Mouse (Mus musculus) kidney, adult 2 months (tissue): ENCODE results near the gene Dhh. TPM values are rescaled to one million over a fixed set of nuclear protein-coding genes. Genes with fewer than 3 reads are reported as not detected.
A peak's percentile ranks its signal among the peaks of the same experiment; 100 is the strongest.

Experiments
- DNase-seq: peaks from one replicate; pipeline ENCODE4 v3.0.0; 2021
- H3K27ac ChIP-seq: fragments of 200-500 bp; 2 replicates; pipeline ENCODE4 v1.5.1; 2012; ENCODE audit warnings: low read depth, low read length, control low read depth, inconsistent platforms; ENCODE audit not compliant: insufficient read depth
- H3K27me3 ChIP-seq: fragments of 200-500 bp; replicated peaks from 2 replicates; pipeline ENCODE4 v1.6.1; 2012; ENCODE audit warnings: mild to moderate bottlenecking, moderate library complexity, low read length, inconsistent platforms; ENCODE audit not compliant: control insufficient read depth, insufficient read depth
- H3K36me3 ChIP-seq: fragments of 200-500 bp; 2 replicates; pipeline ENCODE4 v1.6.1; 2012; ENCODE audit warnings: mild to moderate bottlenecking, moderate library complexity, low read length, inconsistent platforms; ENCODE audit not compliant: control insufficient read depth, insufficient read depth
- H3K4me1 ChIP-seq: fragments of 200-500 bp; 2 replicates; pipeline ENCODE4 v1.6.1; 2011; ENCODE audit warnings: low read length; ENCODE audit not compliant: control insufficient read depth, insufficient read depth
- H3K4me3 ChIP-seq: fragments of 200-500 bp; 2 replicates; pipeline ENCODE4 v1.5.1; 2011; ENCODE audit warnings: mild to moderate bottlenecking, low read depth, low read length, control low read depth; ENCODE audit not compliant: insufficient read depth
- CTCF ChIP-seq: fragments of 200-500 bp; conservative IDR thresholded peaks from 2 replicates; pipeline ENCODE4 v1.5.1; 2011; ENCODE audit warnings: low read depth, mild to moderate bottlenecking, control low read depth, low read length, moderate library complexity, mixed read lengths; ENCODE audit not compliant: insufficient read depth, insufficient read length
- POLR2A ChIP-seq: fragments of 200-500 bp; IDR thresholded peaks from one replicate; pipeline ENCODE4 v1.6.1; 2011; ENCODE audit warnings: low read depth, low read length, control low read depth
- WGBS: fragments of 180-500 bp; shearing (Covaris S2); methylation state at CpG from one replicate; pipeline ENCODE4 v1.1.7; 2018; 5-methylcytosine and 5-hydroxymethylcytosine counted together
- polyA plus RNA-seq: library from polyadenylated mRNA; depleted of rRNA; stranded (reverse); fragments of >200 nt; gene quantifications from 2 replicates; pipeline ENCODE4 v1.2.3, GENCODE M21; 2012

Dhh gene
- polyA plus RNA-seq, 1 experiment = 1.2 TPM

DNA sequence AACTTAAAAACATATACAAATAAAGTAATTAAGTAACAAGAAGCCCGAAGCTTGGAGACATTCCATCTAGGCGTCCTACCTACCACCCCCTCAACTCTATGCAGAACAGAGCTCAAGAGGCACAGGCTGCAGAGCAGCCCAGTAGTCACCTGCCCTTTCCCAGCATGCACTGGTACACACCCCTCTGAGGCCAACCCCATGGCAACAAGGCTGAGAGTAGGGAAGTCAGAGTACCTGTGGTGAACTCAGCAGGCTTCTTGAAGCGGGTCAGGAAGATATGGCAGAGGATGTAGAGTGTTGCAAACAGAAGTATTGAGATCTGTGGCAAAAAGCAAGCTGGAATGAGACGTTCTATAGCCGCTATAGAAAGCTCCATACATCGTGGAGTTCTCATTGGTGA, 16.6 kb upstream of the Dhh start:
- Histone ChIP-seq H3K27me3 (no peaks in the 10 kb centered on the region), H3K27ac (no peak overlapping the region), H3K4me1 (peaks cover 17% of the 10 kb centered on the region), H3K36me3 (peaks cover 1% of the 10 kb centered on the region; the same call in 1 of the 2 replicates), H3K4me3 (no peak overlapping the region)
- TF ChIP-seq POLR2A = no peak
- TF ChIP-seq CTCF = no peak
- WGBS = 87% methylated on average over 6 of the region's 6 CpGs
- no peak for DNase-seq

DNA sequence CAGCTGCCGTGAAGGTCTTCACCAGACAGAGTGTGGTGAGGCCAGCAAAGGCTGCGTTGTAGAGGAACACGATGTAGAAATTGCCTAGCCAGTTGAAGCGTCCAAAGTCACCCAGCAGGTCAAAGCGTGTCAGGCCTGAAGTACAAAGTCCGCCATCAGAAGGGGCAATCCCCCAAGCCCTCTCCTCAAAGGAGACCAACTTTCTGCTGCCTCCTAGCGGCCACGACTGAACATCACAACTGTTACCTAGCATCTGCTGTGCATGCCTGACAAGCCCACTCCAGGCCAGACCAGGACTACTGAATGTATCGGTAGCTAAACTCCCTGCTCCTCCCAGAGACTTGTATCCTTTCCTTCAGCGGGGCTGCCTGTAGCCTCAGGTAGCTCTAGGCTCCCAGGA, 6.4 kb upstream of the Dhh start:
- Histone ChIP-seq H3K36me3 (no peaks in the 10 kb centered on the region), H3K27ac (no peak overlapping the region), H3K4me3 (no peak overlapping the region), H3K27me3 (no peaks in the 10 kb centered on the region), H3K4me1 (no peaks in the 10 kb centered on the region)
- DNase-seq = peak; percentile 35
- TF ChIP-seq POLR2A = no peak
- TF ChIP-seq CTCF = peak; percentile 70
- 33% methylated on average over 10 of the region's 10 CpGs for WGBS

DNA sequence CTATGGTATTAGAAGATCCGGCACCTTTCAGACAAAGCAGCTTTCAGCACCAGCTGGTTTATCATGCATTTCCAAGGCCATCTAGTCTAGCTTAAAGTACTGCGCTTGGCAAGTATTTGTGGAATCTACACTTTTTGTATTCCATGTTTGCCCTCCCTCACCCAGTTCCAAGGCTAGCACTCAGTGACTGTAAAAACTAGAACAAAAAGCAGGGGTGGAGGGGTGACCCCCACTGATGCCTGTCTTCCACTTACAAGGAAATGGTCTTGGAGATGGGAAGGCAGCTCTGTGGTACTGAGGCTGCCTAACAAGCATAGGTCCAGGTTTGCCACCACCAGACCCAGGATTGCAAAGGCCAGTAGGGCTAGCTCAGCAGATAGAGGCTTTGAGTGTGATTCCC, 4.3 kb upstream of the Dhh start:
- Histone ChIP-seq H3K4me3 (no peak overlapping the region), H3K36me3 (no peaks in the 10 kb centered on the region), H3K27me3 (no peaks in the 10 kb centered on the region), H3K27ac (no peak overlapping the region), H3K4me1 (no peaks in the 10 kb centered on the region)
- 97% methylated on average over 2 of the region's 2 CpGs for WGBS
- TF ChIP-seq CTCF (no peak), POLR2A (no peak)
- DNase-seq = no peak

DNA sequence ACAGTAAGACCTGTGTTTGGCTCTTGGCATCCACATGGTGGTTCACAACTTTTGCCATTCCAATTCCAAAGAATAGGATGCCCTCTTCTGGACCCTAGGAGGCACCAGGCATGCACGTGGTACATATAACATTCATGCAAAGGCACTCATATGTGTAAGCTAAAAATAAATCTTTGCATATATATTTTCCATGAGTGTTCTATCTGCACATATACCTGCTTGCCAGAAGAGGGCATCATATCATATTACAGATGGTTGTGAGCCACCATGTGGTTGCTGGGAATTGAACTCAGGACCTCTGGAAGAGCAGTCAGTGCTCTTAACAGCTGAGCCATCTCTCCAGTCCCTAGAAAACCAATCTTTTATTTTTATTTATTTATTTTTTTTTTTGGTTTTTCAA, 3.2 kb upstream of the Dhh start:
- no peak overlapping the region for H3K4me3 ChIP-seq
- H3K4me1 ChIP-seq = no peaks in the 10 kb centered on the region
- no peak for TF ChIP-seq POLR2A
- no peak for TF ChIP-seq CTCF
- H3K27ac ChIP-seq = no peak overlapping the region
- no peaks in the 10 kb centered on the region for H3K27me3 ChIP-seq
- no peaks in the 10 kb centered on the region for H3K36me3 ChIP-seq
- WGBS = 58% methylated on average over 1 of the region's 1 CpGs
- DNase-seq = no peak

DNA sequence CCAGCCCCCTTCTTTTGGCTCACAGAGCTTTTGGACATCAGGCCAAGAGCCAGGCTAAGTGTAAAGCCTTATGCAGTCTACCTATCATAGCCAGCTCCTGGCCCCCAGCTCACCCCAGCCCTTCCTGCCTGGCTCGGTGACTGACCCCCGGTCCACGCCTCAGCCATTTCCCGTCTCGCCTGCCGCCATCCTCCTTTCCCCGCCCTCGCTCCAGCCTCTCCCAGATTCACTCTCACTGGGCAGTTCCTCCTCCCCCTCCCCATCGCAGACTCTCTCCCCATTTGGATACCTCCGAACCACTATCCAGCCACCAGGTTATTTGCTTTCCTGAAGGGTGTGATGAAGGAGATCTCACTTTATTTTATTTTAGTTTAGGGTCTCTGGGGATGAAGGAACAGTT, 845 bp downstream of the Dhh start:
- H3K4me1 ChIP-seq = 0 out of 2 replicates have a peak, but pooled peaks cover 4% of the 10 kb centered on the region
- TF ChIP-seq POLR2A = no peak
- TF ChIP-seq CTCF = no peak
- H3K27me3 ChIP-seq = no peaks in the 10 kb centered on the region; the same call in 1 of the 2 replicates
- H3K4me3 ChIP-seq = 0 out of 2 replicates have a peak overlapping the region, but pooled peaks have one; percentile 26
- 13% methylated on average over 10 of the region's 10 CpGs for WGBS
- no peak overlapping the region for H3K27ac ChIP-seq
- DNase-seq = peak; percentile 42
- H3K36me3 ChIP-seq = no peaks in the 10 kb centered on the region

DNA sequence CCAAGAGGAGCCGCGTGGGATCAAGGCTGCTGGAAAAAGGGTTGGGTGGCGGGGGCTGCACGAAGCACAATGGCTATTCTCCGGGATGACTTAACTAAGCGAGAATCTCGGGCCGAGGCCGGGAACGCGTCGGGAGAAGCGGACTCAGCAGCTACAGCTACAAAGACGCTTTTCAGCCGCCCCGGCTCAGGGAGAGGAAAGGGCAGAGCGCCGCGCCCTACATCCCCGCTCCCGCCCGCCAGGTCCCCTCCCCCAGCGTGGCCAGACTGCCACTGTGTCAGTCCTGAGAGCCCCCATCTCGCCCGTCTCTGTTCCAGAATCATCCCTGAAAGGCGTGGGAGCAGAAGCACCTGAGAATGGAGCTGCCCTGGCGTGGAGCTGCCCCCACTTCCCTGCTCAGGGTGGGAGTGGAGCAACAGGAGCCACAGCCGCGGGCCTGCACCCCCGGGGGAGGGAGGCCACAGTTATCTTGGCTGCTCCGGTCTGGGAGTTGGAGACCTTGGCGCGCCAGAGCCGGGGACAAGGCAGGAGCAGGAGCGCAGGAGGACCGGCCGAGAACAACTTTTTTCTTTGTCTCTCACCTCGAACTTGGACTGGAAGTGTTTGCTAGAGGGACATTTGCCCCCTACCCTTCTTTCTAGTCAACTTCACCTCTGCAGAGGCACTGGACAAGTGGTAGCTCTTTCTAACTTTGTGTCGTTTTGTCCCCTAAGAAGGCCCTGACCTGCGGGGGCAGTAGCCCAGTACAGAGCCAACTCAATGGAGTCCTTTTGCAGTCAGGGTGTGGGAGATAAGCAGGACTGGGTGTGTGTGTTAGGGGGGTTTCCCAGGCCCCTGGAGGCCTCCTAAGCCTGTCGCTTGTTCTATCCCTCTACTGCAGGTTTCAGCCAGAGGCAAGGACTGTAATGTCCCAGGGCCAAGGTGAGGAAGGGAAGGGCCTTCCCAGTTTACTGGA, 2.4 kb downstream of the Dhh start:
- Histone ChIP-seq H3K27ac (no peak overlapping the region; the same call in 1 of the 2 replicates), H3K4me3 (peak overlapping the region; percentile 32; the same call in 1 of the 2 replicates), H3K27me3 (no peaks in the 10 kb centered on the region; the same call in 1 of the 2 replicates), H3K4me1 (peaks cover 4% of the 10 kb centered on the region; the same call in 1 of the 2 replicates), H3K36me3 (no peaks in the 10 kb centered on the region)
- TF ChIP-seq POLR2A = no peak
- no peak for TF ChIP-seq CTCF
- peak; percentile 24 for DNase-seq
- 20% methylated on average over 41 of the region's 41 CpGs for WGBS
